Comparison of ENCODE assay signal across 13 mouse cellular contexts in genomic region chr3:122517726-122518125, GRCm38 (mm10).
DNase-seq lines count a peak whose midpoint lies in the region; ATAC-seq lines count a peak whose summit lies in the region.
"Had no signal": no experiment of that assay in that cellular context is flagged by ENCODE, and none has a peak within 500 bp of the region (broad histone marks: within the 10 kb centered on the region; RNA-seq: fewer than 3 reads in every experiment).

No protein-coding gene starts in this region.

- H3K9me3 ChIP-seq in forebrain, embryonic 15.5 days, result no peaks in the 10 kb centered on the region
- no peaks in the 10 kb centered on the region for H3K9me3 ChIP-seq in forebrain, embryonic 11.5 days (ENCODE audit: control insufficient read depth, low read length)
- no peaks in the 10 kb centered on the region for H3K9me3 ChIP-seq in embryonic facial prominence, embryonic 11.5 days (replicated peaks; ENCODE audit: control insufficient read depth, low read length)
- no peaks in the 10 kb centered on the region for H3K9me3 ChIP-seq in hindbrain, embryonic 16.5 days (ENCODE audit: control insufficient read depth, low read length)

- no peak overlapping the region for H3K4me2 ChIP-seq in forebrain, embryonic 15.5 days (replicated peaks)
- no peak overlapping the region for H3K4me2 ChIP-seq in forebrain, embryonic 11.5 days (ENCODE audit: low read depth, low read length, severe bottlenecking)
- no peak overlapping the region for H3K4me2 ChIP-seq in embryonic facial prominence, embryonic 11.5 days (ENCODE audit: low read depth, low read length)
- no peak overlapping the region for H3K4me2 ChIP-seq in hindbrain, embryonic 16.5 days (ENCODE audit: low read length)

- intact Hi-C loops in heart, postnatal 14 days (cut with DNase I), result no loop called here

- no peak overlapping the region for H3K9ac ChIP-seq in forebrain, embryonic 15.5 days (replicated peaks)
- no peak overlapping the region for H3K9ac ChIP-seq in forebrain, embryonic 11.5 days (ENCODE audit: low read length)
- H3K9ac ChIP-seq in embryonic facial prominence, embryonic 11.5 days (replicated peaks; ENCODE audit: low read length), result no peak overlapping the region
- H3K9ac ChIP-seq in hindbrain, embryonic 16.5 days (ENCODE audit: low read depth, low read length), result no peak overlapping the region
- H3K9ac ChIP-seq: liver, postnatal 0 days had no signal

- 0 out of 2 replicates have a peak, but pooled peaks have one; percentile 23 for ATAC-seq in forebrain, embryonic 15.5 days (replicated peaks)
- no peak for ATAC-seq in forebrain, embryonic 11.5 days (replicated peaks; ENCODE audit: low FRiP score)
- ATAC-seq in embryonic facial prominence, embryonic 11.5 days (replicated peaks; ENCODE audit: insufficient number of reproducible peaks, low FRiP score, low TSS enrichment, low read depth), result peak; percentile 34; the same call in 1 of the 2 replicates
- peak; percentile 38; the same call in 1 of the 2 replicates for ATAC-seq in hindbrain, embryonic 16.5 days
- ATAC-seq: liver, postnatal 0 days had no signal

- H3K27me3 ChIP-seq in forebrain, embryonic 15.5 days, result no peaks in the 10 kb centered on the region
- H3K27me3 ChIP-seq in forebrain, embryonic 11.5 days (ENCODE audit: control insufficient read depth, insufficient read depth, low read length), result no peaks in the 10 kb centered on the region
- H3K27me3 ChIP-seq in embryonic facial prominence, embryonic 11.5 days (ENCODE audit: control insufficient read depth, insufficient read depth, low read length), result no peaks in the 10 kb centered on the region
- H3K27me3 ChIP-seq in hindbrain, embryonic 16.5 days (replicated peaks; ENCODE audit: control insufficient read depth, insufficient read depth, low read length), result no peaks in the 10 kb centered on the region

- DNase-seq in forebrain, embryonic 11.5 days (ENCODE audit: low spot score), result no peak
- DNase-seq in embryonic facial prominence, embryonic 11.5 days (ENCODE audit: low spot score), result no peak
- peak; percentile 41 for DNase-seq in neural tube, embryonic 10.5 days (ENCODE audit: extremely low spot score, low spot score)
- DNase-seq in heart, postnatal 14 days, result no peak
- no peak for DNase-seq in right cerebral cortex, postnatal 36 days (ENCODE audit: low spot score in 2 of 2)
- DNase-seq in retina, postnatal 1 day, result no peak
- DNase-seq: adrenal gland, postnatal 10 days; cerebellum, adult 8-10 months; gastrocnemius, adult 2 months; kidney, adult 9 months; liver, postnatal 0 days had no signal

- peak overlapping the region; percentile 72 for H3K27ac ChIP-seq in forebrain, embryonic 15.5 days (replicated peaks)
- no peak overlapping the region for H3K27ac ChIP-seq in forebrain, embryonic 11.5 days (ENCODE audit: low read depth, low read length)
- H3K27ac ChIP-seq in embryonic facial prominence, embryonic 11.5 days (replicated peaks; ENCODE audit: low read depth, low read length), result peak overlapping the region; percentile 70
- H3K27ac ChIP-seq in hindbrain, embryonic 16.5 days (ENCODE audit: low read depth, low read length), result 0 out of 2 replicates have a peak overlapping the region, but pooled peaks have one; percentile 31
- H3K27ac ChIP-seq: gastrocnemius, adult 2 months had no signal

- H3K36me3 ChIP-seq in forebrain, embryonic 15.5 days, result no peaks in the 10 kb centered on the region
- H3K36me3 ChIP-seq in forebrain, embryonic 11.5 days (ENCODE audit: control insufficient read depth, insufficient read depth, low read length), result no peaks in the 10 kb centered on the region; the same call in 1 of the 2 replicates
- H3K36me3 ChIP-seq in embryonic facial prominence, embryonic 11.5 days (replicated peaks; ENCODE audit: control insufficient read depth, insufficient read depth, low read depth, low read length), result no peaks in the 10 kb centered on the region
- no peaks in the 10 kb centered on the region for H3K36me3 ChIP-seq in hindbrain, embryonic 16.5 days (ENCODE audit: control insufficient read depth, insufficient read depth, low read length)

- peaks cover 30% of the 10 kb centered on the region for H3K4me1 ChIP-seq in forebrain, embryonic 15.5 days
- H3K4me1 ChIP-seq in forebrain, embryonic 11.5 days (replicated peaks; ENCODE audit: control insufficient read depth, insufficient read depth, low read length), result no peaks in the 10 kb centered on the region
- H3K4me1 ChIP-seq in embryonic facial prominence, embryonic 11.5 days (ENCODE audit: control insufficient read depth, insufficient read depth, low read length), result peaks cover 7% of the 10 kb centered on the region
- peaks cover 21% of the 10 kb centered on the region for H3K4me1 ChIP-seq in hindbrain, embryonic 16.5 days (ENCODE audit: control insufficient read depth, insufficient read depth, low read depth, low read length)

- no peak overlapping the region for H3K4me3 ChIP-seq in forebrain, embryonic 15.5 days
- H3K4me3 ChIP-seq in forebrain, embryonic 11.5 days (ENCODE audit: low read depth, low read length), result no peak overlapping the region
- no peak overlapping the region for H3K4me3 ChIP-seq in embryonic facial prominence, embryonic 11.5 days (ENCODE audit: low read depth, low read length)
- H3K4me3 ChIP-seq in hindbrain, embryonic 16.5 days (ENCODE audit: low read length), result no peak overlapping the region
- H3K4me3 ChIP-seq: gastrocnemius, adult 2 months had no signal

- 57% methylated on average over 4 of the region's 4 CpGs for WGBS in forebrain, embryonic 15.5 days
- WGBS in forebrain, embryonic 11.5 days, result 72% methylated on average over 4 of the region's 4 CpGs
- 38% methylated on average over 4 of the region's 4 CpGs for WGBS in embryonic facial prominence, embryonic 11.5 days
- WGBS in hindbrain, embryonic 16.5 days, result 54% methylated on average over 4 of the region's 4 CpGs
